Mouse (Mus musculus) forebrain, embryonic 13.5 days (tissue): ENCODE measurements around the gene Cd3eap. TPM values are rescaled to one million over a fixed set of nuclear protein-coding genes. Genes with fewer than 3 reads are reported as not detected.

Experiments
- ATAC-seq: fragments of 200-750 bp; cut with Nextera tagmentation; 2 replicates; pipeline ENCODE4 v1.8.0; 2017
- H3K27ac ChIP-seq: fragments of 300-500 bp; sonication (generic); 2 replicates; pipeline ENCODE4 v1.5.1; 2015; ENCODE audit warnings: inconsistent platforms, mild to moderate bottlenecking, moderate library complexity
- H3K27me3 ChIP-seq: fragments of 300-500 bp; sonication (generic); 2 replicates; pipeline ENCODE4 v1.6.1; 2015; ENCODE audit warnings: mild to moderate bottlenecking, inconsistent platforms
- H3K36me3 ChIP-seq: fragments of 300-500 bp; sonication (generic); 2 replicates; pipeline ENCODE4 v1.6.1; 2015; ENCODE audit warnings: mild to moderate bottlenecking, inconsistent platforms; ENCODE audit not compliant: poor library complexity, severe bottlenecking
- H3K4me1 ChIP-seq: fragments of 300-500 bp; sonication (generic); 2 replicates; pipeline ENCODE4 v1.6.1; 2015; ENCODE audit warnings: inconsistent platforms
- H3K4me2 ChIP-seq: fragments of 300-500 bp; sonication (generic); 2 replicates; pipeline ENCODE4 v1.6.1; 2015; ENCODE audit warnings: inconsistent platforms, mild to moderate bottlenecking, moderate library complexity
- H3K4me3 ChIP-seq: fragments of 300-500 bp; sonication (generic); 2 replicates; pipeline ENCODE4 v1.5.1; 2015; ENCODE audit warnings: mild to moderate bottlenecking, inconsistent platforms
- H3K9ac ChIP-seq: fragments of 300-500 bp; sonication (generic); 2 replicates; pipeline ENCODE4 v1.6.1; 2015; ENCODE audit warnings: mild to moderate bottlenecking, inconsistent platforms
- H3K9me3 ChIP-seq: fragments of 300-500 bp; sonication (generic); replicated peaks from 2 replicates; pipeline ENCODE4 v1.6.1; 2016; ENCODE audit warnings: inconsistent platforms
- WGBS: fragments of 180-500 bp; shearing (Covaris S2); methylation state at CpG from one replicate; pipeline ENCODE4 v1.1.7; 2015; 5-methylcytosine and 5-hydroxymethylcytosine counted together
- polyA plus RNA-seq: library from polyadenylated mRNA; unstranded; fragments of >200 nt; fragmentation: Nextera tagmentation; extraction: Ambion mirVana; gene quantifications from 2 replicates; pipeline ENCODE4 v1.2.1, GENCODE M21; 2015

Gene Cd3eap
- polyA plus RNA-seq, 1 experiment from 2014 or later: 21.4 TPM

GRCm38 (mm10) chr7:19326359-19326758, 32.9 kb downstream of the Cd3eap start:
- Histone ChIP-seq H3K4me2 (peak overlapping the region; percentile 77), H3K9me3 (no peaks in the 10 kb centered on the region), H3K4me1 (peaks cover 19% of the 10 kb centered on the region), H3K9ac (peak overlapping the region; percentile 62), H3K27ac (peak overlapping the region; percentile 51), H3K4me3 (peak overlapping the region; percentile 45), H3K27me3 (no peaks in the 10 kb centered on the region), H3K36me3 (no peaks in the 10 kb centered on the region)
- ATAC-seq: peak; percentile 72
- WGBS: 1% methylated on average over 20 of the region's 20 CpGs

- 72% methylated on average over 21 of the region's 21 CpGs for WGBS
- Histone ChIP-seq H3K9me3 (no peaks in the 10 kb centered on the region), H3K9ac (no peak overlapping the region), H3K36me3 (no peaks in the 10 kb centered on the region), H3K27ac (no peak overlapping the region), H3K4me3 (no peak overlapping the region), H3K4me2 (0 out of 2 replicates have a peak overlapping the region, but pooled peaks have one; percentile 77), H3K4me1 (peaks cover 21% of the 10 kb centered on the region), H3K27me3 (no peaks in the 10 kb centered on the region)
- no peak for ATAC-seq
These were observed 33.8 kb downstream of the Cd3eap start for GRCm38 (mm10) chr7:19325262-19326199.

DNA sequence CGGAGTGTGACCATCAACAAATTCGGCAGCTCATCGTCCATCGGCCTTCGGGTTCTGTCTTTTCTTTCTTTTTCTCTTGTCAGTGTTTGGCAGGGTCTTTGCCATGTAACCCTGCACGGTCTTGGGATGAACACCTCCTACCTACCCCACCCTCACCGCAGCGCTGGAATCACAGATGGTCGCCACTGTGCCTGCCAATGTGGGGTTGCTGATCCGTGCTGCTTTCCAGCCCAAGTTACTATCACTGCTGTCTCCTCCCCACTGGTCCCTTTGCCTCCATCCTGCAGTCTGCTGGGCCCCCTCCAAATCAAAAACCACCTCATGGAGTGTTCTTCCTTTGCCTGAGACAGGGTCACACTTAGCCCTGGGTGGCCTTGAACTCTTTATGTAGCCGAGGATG, 35.1 kb downstream of the Cd3eap start:
- no peak for ATAC-seq
- Histone ChIP-seq H3K27me3 (peaks cover 2% of the 10 kb centered on the region; the same call in 1 of the 2 replicates), H3K4me2 (no peak overlapping the region), H3K4me1 (peaks cover 31% of the 10 kb centered on the region), H3K27ac (no peak overlapping the region), H3K36me3 (no peaks in the 10 kb centered on the region), H3K9ac (no peak overlapping the region), H3K9me3 (no peaks in the 10 kb centered on the region), H3K4me3 (no peak overlapping the region)
- WGBS: 85% methylated on average over 11 of the region's 11 CpGs

- Histone ChIP-seq H3K9me3 (no peaks in the 10 kb centered on the region), H3K36me3 (no peaks in the 10 kb centered on the region), H3K9ac (no peak overlapping the region), H3K27me3 (peaks cover 15% of the 10 kb centered on the region), H3K4me3 (no peak overlapping the region), H3K27ac (no peak overlapping the region), H3K4me2 (no peak overlapping the region), H3K4me1 (peaks cover 29% of the 10 kb centered on the region)
- WGBS: 62% methylated on average over 9 of the region's 9 CpGs
- ATAC-seq: no peak
These were observed 36.8 kb downstream of the Cd3eap start for GRCm38 (mm10) chr7:19322489-19322888.

GRCm38 (mm10) chr7:19321464-19321863, 37.8 kb downstream of the Cd3eap start:
- Histone ChIP-seq H3K4me2 (no peak overlapping the region), H3K27me3 (peaks cover 18% of the 10 kb centered on the region), H3K27ac (no peak overlapping the region), H3K4me1 (peaks cover 19% of the 10 kb centered on the region), H3K4me3 (no peak overlapping the region), H3K36me3 (no peaks in the 10 kb centered on the region), H3K9me3 (no peaks in the 10 kb centered on the region), H3K9ac (no peak overlapping the region)
- 72% methylated on average over 5 of the region's 5 CpGs for WGBS
- ATAC-seq: no peak

GRCm38 (mm10) chr7:19320637-19321036, 38.6 kb downstream of the Cd3eap start:
- no peaks in the 10 kb centered on the region for H3K9me3 ChIP-seq
- 0 out of 2 replicates have a peak overlapping the region, but pooled peaks have one; percentile 53 for H3K9ac ChIP-seq
- ATAC-seq: no peak
- H3K36me3 ChIP-seq: no peaks in the 10 kb centered on the region
- 51% methylated on average over 7 of the region's 7 CpGs for WGBS
- peaks cover 14% of the 10 kb centered on the region for H3K4me1 ChIP-seq
- peak overlapping the region; percentile 83 for H3K4me2 ChIP-seq
- H3K27me3 ChIP-seq: peaks cover 18% of the 10 kb centered on the region
- peak overlapping the region; percentile 52; the same call in 1 of the 2 replicates for H3K4me3 ChIP-seq
- peak overlapping the region; percentile 20; the same call in 1 of the 2 replicates for H3K27ac ChIP-seq

DNA sequence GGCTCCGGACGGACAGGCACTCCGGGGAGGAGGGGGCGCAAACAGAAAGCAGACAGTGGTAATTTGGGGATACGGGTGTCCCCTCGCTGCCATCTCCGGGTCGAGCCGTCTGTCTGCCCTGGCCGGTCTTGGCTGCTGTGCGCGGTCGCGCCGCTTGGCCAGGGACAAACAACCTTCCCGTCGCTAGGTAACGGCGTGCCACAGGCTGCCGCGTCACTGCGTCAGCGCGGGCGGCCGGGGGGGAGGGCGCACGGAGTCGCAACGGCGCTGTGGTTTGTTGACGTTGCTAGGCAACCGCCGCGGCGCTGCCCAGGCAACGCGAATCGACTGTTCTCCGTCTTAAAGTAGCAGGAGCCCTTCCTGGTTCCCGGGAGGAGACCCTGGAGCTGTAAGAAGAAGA, 39.4 kb downstream of the Cd3eap start:
- Histone ChIP-seq H3K4me3 (peak overlapping the region; percentile 52), H3K4me1 (peaks cover 14% of the 10 kb centered on the region), H3K4me2 (peak overlapping the region; percentile 83), H3K9me3 (no peaks in the 10 kb centered on the region), H3K36me3 (no peaks in the 10 kb centered on the region), H3K27ac (no peak overlapping the region), H3K9ac (peak overlapping the region; percentile 58), H3K27me3 (peaks cover 18% of the 10 kb centered on the region)
- ATAC-seq: peak; percentile 98
- WGBS: under 1% methylated on average over 41 of the region's 41 CpGs

- no peak overlapping the region for H3K27ac ChIP-seq
- peak; percentile 67 for ATAC-seq
- peaks cover 18% of the 10 kb centered on the region for H3K27me3 ChIP-seq
- H3K4me1 ChIP-seq: peaks cover 14% of the 10 kb centered on the region
- 15% methylated on average over 9 of the region's 9 CpGs for WGBS
- peak overlapping the region; percentile 83 for H3K4me2 ChIP-seq
- H3K36me3 ChIP-seq: no peaks in the 10 kb centered on the region
- peak overlapping the region; percentile 52 for H3K4me3 ChIP-seq
- peak overlapping the region; percentile 58 for H3K9ac ChIP-seq
- H3K9me3 ChIP-seq: no peaks in the 10 kb centered on the region
These were observed 39.8 kb downstream of the Cd3eap start for GRCm38 (mm10) chr7:19319458-19319857.

DNA sequence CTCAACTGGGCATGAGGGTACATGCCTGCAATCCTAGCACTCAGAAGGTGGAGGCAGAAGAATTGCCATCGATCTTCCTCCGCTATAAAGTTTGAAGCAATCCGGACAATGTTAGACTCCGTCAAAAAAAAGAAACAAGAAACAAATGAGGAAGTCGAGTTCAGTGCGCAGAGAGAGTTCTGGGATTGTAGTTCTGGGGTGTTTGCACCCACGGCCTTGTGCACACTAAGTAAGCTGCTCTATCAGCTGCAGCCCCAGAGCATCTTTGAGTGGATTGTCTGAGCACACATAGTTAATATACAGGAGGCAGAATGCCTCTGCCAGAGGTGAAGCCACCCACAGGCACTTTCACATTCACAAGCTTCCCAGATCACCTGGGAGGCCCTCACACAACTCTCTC, 40.6 kb downstream of the Cd3eap start:
- H3K9ac ChIP-seq: no peak overlapping the region
- H3K4me1 ChIP-seq: peaks cover 14% of the 10 kb centered on the region
- H3K4me2 ChIP-seq: no peak overlapping the region
- no peak overlapping the region for H3K27ac ChIP-seq
- peaks cover 18% of the 10 kb centered on the region for H3K27me3 ChIP-seq
- no peak overlapping the region for H3K4me3 ChIP-seq
- 83% methylated on average over 7 of the region's 7 CpGs for WGBS
- no peaks in the 10 kb centered on the region for H3K9me3 ChIP-seq
- H3K36me3 ChIP-seq: no peaks in the 10 kb centered on the region
- no peak for ATAC-seq

DNA sequence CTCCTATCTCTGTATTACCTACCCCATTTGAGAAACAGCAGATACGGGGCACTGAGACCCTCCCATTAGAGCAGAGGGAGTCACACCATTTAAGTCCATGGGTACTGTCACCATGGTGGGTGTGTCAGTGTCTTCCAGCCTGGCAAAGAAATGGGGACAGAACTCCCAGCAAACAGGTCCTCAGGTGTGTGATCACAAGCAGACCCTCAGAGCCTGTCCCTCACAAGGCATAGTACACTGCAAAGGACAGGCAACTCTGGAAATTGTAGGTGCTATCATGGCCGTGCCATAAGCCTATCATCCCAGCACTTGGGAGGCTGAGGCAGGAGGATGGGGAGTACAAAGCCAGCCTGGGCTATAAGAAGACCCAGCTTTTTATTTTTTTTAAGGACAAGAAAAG, 41.1 kb downstream of the Cd3eap start:
- H3K4me2 ChIP-seq: no peak overlapping the region
- no peak overlapping the region for H3K4me3 ChIP-seq
- no peak for ATAC-seq
- no peak overlapping the region for H3K27ac ChIP-seq
- H3K4me1 ChIP-seq: peaks cover 14% of the 10 kb centered on the region
- peaks cover 22% of the 10 kb centered on the region for H3K27me3 ChIP-seq
- H3K36me3 ChIP-seq: no peaks in the 10 kb centered on the region
- H3K9ac ChIP-seq: no peak overlapping the region
- 74% methylated on average over 2 of the region's 2 CpGs for WGBS
- H3K9me3 ChIP-seq: no peaks in the 10 kb centered on the region

- Histone ChIP-seq H3K27ac (no peak overlapping the region), H3K4me1 (peaks cover 14% of the 10 kb centered on the region), H3K4me2 (no peak overlapping the region), H3K36me3 (no peaks in the 10 kb centered on the region), H3K9ac (0 out of 2 replicates have a peak overlapping the region, but pooled peaks have one; percentile 28), H3K27me3 (peaks cover 31% of the 10 kb centered on the region), H3K4me3 (no peak overlapping the region), H3K9me3 (no peaks in the 10 kb centered on the region)
- ATAC-seq: no peak
- 44% methylated on average over 14 of the region's 14 CpGs for WGBS
These were observed 42.7 kb downstream of the Cd3eap start for GRCm38 (mm10) chr7:19316451-19317161.

DNA sequence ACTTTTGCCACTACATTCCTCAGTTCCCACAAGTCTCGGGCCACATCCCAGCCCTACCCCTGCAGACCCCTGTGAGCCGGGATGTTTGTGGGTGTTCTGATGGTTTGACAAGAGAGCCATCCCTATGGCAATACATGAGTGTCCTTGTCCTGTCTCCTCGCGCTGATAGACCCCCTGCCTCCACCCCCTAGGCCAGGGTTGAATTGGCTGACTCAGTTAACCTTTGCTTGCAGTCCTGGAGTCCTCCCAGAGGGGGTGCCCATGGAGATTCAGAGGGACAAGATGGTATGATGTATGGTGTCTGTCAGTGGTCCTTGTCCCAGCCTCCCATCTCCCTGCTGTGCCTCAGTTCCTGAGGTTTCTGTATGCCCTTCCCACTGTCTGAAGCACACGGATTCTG, 45.2 kb downstream of the Cd3eap start:
- no peak overlapping the region for H3K9ac ChIP-seq
- 50% methylated on average over 5 of the region's 5 CpGs for WGBS
- peaks cover 28% of the 10 kb centered on the region for H3K27me3 ChIP-seq

More for the DNA sequence above, 45.2 kb downstream of the Cd3eap start:
- ATAC-seq: no peak
- Histone ChIP-seq H3K4me3 (no peak overlapping the region), H3K4me2 (no peak overlapping the region), H3K36me3 (no peaks in the 10 kb centered on the region), H3K4me1 (peaks cover 15% of the 10 kb centered on the region), H3K27ac (no peak overlapping the region), H3K9me3 (no peaks in the 10 kb centered on the region)
